Mouse (Mus musculus): Measurements from ENCODE around the gene Plk2.
"Not testable (repeated sequence)": the region's sequence is repeated elsewhere in the genome, so short reads cannot be mapped to it uniquely, and the experiment has no call there.

The Plk2 gene

DNA sequence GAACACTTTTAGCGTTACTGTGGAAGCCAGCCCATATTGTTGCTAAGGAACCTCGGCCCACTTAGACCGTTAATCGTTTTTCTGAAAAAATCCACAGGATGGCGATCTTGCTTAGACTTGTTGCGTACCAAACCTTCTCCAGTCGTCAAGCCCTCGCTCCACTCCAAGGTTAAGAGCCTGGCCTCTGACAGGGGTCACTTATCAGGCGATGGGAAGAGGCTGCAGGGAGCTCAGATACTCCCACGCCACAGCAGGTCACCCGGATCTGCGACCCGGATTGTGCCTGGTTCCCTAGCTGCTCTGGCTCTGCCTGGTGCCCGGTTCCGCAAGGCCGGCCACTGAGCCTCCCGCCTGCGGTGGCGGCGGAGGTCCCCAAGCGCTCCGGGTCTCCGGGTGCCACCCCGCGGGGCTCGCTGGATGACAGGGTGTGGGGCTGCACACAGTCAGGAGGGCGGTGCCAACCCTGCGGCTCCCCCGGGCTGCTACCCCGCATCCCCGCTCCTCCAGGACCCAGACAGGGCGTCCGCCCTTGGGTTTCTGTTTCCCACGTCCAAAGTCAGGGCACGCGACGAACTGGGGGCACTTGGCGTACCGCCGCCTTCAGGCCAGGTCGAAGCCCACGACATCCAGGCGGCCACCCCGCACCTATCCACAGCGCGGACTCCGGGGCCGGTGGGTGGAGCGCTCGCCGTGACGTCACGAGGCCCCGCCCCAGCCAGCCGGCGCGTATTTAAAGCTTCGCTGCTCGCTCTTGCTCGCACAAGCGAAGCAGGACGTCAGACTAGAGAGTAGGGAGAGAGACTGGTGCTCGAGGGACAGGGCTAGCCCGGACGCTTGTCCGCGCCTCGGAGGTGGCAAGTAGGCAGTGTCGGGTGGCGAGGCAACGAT lies at the start of gene Plk2:
TSS of gene Plk2 (plus strand) at position 756 of the 888 bp plus-strand sequence.
- peak; percentile 67 for DNase-seq (ENCODE audit: low read depth, low spot score)

DNA sequence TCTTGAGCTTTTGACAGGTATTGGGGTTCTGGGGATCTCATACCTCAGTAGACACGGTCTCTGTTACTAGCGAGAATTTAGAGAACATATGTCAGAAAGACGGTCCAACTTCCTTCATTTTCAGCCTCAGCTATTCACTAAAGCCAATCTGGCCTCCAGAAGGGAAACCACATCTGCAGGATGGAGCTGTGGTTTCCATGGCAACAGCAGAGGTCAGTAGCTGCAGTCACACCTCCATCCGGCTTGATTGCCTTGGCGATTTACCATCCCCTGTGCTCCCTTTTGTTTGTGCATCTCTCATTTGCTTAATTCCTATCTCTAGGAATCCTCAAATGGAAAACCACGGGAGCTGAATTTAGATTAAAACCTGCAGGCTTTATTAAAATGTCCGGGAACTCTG lies 48.1 kb upstream of the Plk2 start:
- no peak for DNase-seq (ENCODE audit: low read depth, low spot score)

DNA sequence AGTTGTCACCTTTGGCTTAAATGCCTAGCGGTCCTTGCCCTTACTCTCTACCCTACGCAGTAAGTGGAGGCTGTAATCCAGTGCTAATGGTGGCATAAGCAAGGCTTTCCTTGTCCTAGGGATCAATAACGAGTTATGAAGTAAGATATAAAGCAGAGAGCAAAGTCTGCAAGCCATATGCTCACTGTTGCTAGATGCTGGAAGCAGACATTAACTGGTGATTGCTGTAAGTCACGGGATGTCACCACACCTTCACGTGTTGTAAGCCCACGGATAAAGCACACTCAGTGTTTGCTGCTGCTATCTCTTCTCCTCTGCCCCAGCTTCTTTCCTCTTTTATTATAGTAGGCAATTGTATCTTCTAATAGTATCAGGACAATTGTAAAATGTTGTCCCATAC lies 43.8 kb upstream of the Plk2 start:
- DNase-seq (ENCODE audit: low read depth, low spot score), result no peak

DNA sequence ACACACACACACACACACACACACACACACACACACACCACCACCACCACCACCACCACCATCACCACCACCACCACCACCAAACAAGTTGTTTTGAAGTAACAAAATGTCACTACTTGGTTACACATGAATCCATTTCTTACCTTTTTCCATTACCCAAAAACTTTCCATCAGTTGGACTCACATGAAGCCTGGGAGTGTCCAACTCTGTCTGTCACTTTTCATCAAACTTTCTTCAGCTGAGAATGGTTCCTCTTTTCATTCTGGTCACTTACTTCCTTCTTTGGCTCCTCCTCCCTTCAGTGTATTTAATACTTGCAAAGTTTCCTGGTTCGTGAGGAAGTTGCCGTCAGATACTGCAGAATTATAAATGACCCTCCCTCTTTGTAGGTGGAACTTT lies 37.9 kb upstream of the Plk2 start, which contains the start of gene Gapt:
TSS of gene Gapt (minus strand) at position 259 of the 400 bp plus-strand sequence.
- DNase-seq (ENCODE audit: low read depth, low spot score), result no peak

DNA sequence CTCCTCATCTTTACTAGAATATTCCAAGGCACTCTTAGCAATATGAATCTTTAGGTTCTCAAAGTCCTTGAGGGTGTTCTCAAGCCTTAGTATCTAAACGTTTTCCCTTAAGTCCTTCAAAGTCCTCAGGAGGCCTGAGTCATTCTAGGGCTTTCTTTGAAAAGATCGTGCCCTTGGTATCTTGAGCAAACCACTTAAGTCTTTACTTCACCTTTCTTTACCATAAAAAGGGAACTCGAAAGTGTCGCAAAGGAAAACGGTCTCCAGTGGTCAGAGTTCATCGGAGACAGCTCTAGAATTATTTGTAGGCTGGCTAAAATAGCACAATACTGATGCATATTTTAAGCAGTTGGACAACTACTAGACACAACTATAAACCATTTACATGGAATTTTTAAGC lies 31.1 kb upstream of the Plk2 start:
- no peak for DNase-seq (ENCODE audit: low read depth, low spot score)

DNA sequence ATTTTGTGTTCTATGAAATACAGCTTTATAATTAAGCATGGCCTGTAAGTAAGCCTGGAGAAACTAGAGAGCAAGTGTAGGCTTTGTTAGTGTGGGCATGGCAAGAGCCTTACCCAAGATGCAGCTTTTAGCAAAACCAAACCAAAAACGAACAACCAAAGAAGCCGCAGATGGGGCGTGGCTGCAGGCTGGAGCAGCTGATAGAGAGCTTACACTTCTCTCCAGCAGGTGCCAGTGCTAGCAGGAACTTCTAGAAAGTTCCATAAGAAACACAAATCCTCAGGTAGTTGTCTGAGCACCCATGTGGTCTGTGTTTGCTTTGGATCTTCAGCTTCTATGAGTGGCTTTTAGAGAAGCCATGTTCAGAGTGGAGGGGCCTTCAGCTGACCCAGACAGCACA lies 28.4 kb upstream of the Plk2 start:
- DNase-seq (ENCODE audit: low read depth, low spot score), result no peak

DNA sequence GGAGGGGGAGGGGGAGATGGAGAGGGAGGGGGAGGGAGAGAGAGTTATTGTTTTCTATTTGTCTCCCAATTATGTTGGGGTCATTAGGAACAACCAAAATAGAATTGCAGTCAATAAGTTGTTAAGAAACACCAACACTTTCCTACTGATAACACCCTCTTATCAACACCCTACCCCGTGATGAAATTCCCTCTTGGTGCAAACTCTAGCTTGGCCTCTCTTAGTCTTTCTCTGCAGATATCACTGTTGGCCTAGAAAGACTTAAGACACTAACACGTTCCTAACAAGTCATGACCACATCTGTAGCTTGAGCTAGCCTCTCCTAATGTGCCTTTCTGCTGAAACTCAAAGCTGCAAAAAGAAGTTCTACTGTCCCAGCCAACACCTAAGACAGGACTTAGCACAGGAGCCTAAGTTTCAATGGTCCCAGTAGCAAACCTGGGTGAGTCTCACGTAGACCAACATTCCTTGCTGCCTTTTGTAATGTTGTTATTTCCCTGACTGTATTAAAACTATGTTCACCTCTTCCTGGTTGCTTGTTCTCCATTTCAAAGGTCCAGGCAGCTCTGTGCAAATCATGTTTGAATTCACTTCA lies 26.8 kb upstream of the Plk2 start:
- DNase-seq (ENCODE audit: low read depth, low spot score), result no peak

DNA sequence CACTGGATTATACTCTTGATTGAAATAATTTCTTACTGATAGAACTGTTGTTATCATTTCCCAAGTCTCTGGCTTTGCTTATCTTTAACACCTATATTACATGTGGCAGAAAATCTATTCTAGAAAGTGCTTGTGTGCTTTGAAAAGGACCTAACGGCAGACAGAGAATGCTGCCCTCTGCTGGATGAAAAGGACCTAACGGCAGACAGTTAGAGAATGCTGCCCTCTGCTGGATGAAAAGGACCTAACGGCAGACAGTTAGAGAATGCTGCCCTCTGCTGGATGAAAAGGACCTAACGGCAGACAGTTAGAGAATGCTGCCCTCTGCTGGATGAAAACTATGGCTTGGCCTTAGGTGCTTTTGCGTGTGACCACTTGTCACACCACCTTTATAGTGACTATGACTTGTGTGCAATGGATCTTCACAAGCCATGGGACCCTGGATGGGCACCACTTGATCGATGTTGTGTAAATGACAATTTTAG lies 26.2 kb upstream of the Plk2 start:
- not testable (repeated sequence) for DNase-seq (ENCODE audit: low read depth, low spot score)

DNA sequence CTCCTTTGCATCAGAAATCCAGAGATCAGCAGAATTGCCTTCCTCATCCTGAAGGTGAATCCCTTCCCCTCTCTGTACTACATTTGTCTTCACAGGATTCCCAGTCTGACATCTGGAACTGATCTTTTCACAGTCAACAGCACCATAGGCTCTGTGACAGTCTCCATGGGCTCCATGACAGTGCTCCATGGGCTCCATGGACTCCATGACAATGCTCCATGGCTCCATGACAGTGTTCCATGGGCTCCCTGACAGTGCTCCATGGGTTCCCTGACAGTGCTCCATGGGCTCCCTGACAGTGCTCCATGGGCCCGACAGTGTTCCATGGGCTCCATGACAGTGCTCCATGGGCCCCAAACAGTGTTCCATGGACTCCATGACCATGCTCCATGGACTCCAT lies 25.2 kb upstream of the Plk2 start:
- DNase-seq (ENCODE audit: low read depth, low spot score), result no peak

DNA sequence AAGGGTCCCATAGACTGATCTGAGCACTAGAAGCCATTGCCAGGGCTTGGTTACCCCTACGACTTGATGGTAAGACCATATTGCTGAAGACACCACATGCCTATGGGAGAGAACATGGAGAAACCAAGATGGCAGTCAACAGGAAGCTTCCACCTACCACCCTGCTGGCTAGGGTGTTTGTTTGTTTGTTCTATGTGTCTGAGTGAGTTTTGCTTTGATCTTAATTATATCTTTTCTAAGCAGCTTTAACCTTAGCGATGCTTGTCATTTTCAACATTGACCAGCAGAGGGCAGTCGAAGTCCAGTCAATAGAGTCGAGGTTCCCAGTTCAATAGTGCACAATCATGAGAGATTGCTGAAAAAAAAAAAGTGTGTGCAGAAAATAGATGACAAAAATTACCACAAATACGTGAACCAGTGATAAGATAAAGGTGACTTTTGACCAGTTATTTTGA lies 12.4 kb upstream of the Plk2 start:
- no peak for DNase-seq (ENCODE audit: low read depth, low spot score)

DNA sequence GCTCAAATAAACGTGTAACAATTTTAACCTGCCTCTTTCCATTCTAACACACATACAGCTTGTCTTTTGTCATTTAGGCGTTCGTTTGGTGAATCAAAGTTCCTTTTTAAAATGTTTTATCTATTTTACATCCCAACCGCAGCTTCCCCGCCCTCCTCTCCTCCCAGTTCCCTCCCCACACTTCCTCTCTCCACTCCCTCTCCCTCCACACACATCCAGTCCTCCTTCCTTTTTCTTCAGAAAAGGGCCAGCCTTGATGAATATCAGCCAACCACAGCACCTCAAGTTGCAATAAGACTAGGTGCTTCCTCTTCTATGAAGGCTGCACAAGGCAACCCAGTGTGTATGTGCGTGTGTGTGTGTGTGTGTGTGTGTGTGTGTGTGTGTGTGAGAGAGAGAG lies 10.3 kb upstream of the Plk2 start:
- DNase-seq (ENCODE audit: low read depth, low spot score), result no peak

DNA sequence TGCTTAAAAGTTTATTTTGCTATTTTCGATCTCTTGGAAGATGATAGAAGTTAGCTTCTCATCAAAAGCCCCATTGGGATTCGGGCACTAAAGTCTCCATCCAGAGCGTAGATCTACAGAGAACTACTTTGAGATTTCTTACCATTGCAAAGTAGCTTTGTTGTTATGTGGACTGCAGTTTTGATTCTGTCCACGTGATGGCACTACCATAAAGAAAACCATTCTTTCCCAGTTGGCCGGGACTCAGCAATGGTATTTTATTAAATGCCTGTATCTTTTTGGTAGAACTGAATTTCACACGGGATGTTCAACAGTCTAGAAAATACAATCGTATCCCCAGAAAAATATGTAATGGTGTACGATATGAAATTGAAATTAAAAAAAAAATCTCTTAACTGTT lies 2.6 kb upstream of the Plk2 start:
- DNase-seq (ENCODE audit: low read depth, low spot score), result no peak

DNA sequence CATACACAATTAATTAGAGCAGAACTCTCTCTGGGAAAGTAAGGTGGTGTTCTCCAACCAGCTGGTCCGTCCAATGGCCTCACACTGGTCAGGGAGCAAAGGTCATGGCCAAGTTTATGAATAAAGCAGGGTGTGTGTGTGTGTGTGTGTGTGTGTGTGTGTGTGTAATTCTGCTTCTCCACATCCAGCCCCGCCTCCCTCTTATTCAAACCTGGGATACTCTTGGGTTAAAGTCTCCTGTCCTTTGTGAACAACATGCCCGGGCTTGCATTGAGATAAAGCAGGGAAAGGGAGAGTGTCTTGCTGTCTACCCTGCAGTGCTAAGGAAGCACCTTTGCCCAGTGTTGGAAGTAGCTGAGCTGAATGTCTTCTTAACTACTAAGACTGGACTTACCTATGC lies 2.2 kb upstream of the Plk2 start:
- no peak for DNase-seq (ENCODE audit: low read depth, low spot score)

DNA sequence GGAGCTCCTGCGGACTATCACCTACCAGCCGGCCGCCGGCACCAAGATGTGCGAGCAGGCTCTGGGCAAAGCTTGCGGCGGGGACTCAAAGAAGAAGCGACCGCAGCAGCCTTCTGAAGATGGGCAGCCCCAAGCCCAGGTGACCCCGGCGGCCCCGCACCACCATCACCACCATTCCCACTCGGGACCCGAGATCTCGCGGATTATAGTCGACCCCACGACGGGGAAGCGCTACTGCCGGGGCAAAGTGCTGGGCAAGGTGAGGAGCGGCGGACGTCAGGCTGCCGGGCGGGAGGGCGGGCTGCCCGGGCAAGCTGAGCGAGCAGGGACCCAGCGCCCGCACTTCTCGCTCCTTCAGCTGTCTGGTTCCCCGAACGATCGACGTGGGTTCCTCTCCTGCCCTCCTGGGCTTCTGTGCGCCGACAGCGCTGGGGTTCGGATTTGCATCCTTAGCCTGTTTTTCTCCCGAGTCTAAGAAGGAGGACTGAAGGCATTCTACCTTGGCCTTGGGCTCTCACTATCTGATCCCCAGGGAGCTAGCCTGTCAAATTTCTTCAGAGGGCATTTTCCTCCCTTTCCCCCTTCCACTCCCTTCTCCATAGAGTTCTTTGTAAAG lies 441 bp downstream of the Plk2 start:
- DNase-seq (ENCODE audit: low read depth, low spot score), result no peak

DNA sequence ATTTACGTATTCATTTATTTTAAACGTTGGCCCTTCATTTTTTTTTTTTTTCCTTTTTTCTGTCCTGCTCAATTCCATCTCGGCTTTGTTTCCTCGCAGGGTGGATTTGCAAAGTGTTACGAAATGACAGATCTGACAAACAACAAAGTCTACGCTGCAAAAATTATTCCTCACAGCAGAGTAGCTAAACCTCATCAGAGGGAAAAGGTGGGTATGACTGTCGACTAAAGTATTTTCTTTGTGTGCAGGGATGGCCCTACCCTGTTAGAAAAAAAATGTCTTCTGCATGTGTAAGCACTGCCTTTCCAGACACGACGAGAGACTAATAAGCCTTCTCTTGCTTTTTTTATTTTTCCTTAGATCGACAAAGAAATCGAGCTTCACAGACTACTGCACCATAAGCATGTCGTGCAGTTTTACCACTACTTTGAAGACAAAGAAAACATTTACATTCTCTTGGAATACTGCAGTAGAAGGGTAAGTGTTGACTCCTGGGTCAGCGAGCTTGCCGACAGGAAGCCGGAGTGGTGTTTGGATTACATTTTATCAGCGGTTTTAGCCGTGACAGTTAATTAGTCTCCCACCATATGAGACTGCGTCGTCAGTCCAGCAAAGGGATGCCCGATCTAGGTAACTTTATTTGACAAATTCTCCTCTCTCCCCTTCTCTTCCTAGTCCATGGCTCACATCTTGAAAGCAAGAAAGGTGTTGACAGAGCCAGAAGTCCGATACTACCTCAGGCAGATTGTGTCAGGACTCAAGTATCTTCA lies 1.3 kb downstream of the Plk2 start:
- no peak for DNase-seq (ENCODE audit: low read depth, low spot score)

DNA sequence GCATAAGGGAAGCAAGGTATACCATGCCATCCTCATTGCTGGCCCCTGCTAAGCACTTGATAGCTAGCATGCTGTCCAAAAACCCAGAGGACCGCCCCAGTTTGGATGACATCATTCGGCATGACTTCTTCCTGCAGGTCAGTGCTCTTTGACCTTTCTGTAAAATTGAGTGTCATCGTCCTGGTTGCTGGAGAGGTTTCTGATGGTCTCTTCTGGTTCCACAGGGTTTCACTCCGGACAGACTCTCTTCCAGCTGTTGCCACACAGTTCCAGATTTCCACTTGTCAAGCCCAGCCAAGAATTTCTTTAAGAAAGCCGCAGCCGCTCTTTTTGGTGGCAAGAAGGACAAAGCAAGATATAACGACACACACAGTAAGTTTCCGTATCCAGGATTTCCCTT lies 2.9 kb downstream of the Plk2 start:
- no peak for DNase-seq (ENCODE audit: low read depth, low spot score)

DNA sequence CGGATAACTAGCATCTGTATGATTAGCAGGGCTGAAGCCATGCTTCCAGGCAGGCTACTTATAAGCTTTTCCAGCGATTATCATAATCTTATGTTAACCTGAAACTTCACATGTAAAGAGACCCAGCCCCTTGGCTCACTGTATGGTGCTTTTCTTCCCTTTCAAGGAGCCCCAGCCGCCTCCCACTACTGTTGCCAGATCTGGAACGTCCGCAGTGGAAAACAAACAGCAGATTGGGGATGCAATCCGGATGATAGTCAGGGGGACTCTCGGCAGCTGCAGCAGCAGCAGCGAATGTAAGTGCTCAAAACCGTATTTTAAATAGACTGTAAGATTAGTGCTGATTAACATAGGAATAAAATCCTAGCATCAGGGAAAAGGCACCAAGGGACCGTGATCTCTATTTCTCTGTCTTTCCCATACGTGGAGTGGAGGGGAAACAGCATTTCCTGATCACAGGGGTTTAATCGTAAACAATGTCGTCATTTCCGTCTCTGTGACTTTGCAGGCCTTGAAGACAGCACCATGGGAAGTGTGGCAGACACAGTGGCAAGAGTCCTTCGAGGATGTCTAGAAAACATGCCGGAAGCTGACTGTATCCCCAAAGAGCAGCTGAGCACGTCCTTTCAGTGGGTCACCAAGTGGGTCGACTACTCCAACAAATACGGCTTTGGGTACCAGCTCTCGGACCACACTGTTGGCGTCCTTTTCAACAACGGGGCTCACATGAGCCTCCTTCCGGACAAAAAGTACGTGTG lies 3.8 kb downstream of the Plk2 start:
- no peak for DNase-seq (ENCODE audit: low read depth, low spot score)

DNA sequence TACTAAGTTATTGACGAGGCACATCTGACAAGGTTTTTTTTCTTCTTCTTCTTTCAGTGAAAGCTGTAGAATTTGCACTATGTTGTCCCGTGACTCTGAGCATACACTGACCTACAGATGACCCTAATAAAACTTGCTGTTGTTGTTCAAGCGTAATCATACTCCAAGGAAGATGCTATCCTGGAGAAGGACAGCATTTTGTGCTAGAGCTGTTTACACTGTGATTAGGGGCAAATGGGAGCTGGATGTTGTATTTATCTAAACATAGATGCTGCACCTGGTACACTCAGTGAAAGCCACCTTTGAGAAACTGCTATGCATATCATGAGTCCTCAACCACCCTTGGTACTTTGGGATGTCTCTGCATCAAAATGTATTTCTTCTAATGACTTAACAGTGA lies 6.6 kb downstream of the Plk2 start:
- no peak for DNase-seq (ENCODE audit: low read depth, low spot score)

DNA sequence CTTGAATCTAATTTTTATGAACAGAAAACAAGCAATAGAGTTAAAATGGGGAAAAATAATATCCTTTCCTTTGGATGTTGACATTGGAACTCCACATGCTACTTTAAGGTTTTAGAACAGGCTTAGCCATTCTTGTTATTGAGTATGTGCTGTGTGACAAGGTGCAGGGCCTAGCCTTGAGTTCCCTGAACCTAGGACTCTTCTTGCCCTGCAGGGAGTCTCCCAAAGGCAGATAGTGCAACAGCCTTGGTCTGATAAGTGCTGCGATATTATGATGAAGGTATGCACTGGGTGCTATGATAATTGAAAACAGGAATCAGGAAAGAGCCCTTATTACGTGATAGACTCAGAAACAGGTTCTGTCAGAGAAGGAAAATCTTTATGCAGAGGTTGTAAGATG lies 7.0 kb downstream of the Plk2 start:
- DNase-seq (ENCODE audit: low read depth, low spot score), result no peak

DNA sequence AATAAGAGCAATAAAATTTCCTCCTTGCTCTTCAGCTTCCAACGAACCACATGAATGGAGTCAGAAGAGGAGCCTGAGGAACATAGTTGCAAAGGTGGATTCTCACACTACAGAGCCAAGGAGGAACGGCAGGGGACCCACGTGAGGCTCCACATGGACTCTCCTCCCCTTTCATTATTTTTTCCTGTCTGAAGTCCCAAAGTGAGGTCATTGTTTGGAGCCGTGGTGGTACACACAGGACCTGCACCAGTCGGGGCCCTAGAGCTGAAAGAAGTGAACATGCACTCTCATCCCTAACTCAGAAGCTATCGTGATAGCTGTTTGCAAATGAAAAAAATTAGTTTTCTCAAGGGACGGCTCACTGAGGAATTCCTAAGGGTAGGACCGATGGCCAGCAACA lies 9.2 kb downstream of the Plk2 start:
- DNase-seq (ENCODE audit: low read depth, low spot score), result no peak

DNA sequence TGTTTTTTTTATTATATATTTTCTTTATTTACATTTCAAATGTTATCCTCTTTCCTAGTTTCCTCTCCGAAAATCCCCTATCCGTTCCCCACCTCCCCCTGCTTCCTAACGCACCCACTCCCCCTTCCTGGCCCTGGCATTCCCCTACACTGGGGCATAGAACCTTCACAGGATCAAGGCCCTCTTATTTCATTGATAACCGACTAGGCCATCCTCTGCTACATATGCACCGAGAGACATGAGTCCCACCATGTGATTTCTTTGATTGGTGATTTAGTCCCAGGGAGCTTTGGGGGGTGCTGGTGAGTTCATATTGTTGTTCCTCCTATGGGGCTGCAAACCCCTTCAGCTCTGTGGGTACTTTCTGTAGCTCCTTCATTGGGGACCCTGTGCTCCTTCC lies 9.8 kb downstream of the Plk2 start:
- not testable (repeated sequence) for DNase-seq (ENCODE audit: low read depth, low spot score)
